Mouse (Mus musculus) heart, postnatal 14 days (tissue): ENCODE measurements around the gene Rrbp1. TPM values are rescaled to one million over a fixed set of nuclear protein-coding genes. Genes with fewer than 3 reads are reported as not detected.

Source experiments
- DNase-seq, 2 experiments: peaks; one replicate each; pipeline ENCODE4 v3.0.0; 2021 to 2022
- intact Hi-C: fragments of 180-260 bp; cut with DNase I; formaldehyde crosslinking; loops from one replicate; pipeline ENCODE4 v1.15.1; 2025
- total RNA-seq, 2 experiments: library from RNA; stranded (reverse); gene quantifications; 2 replicates each; pipeline ENCODE4 v1.2.3; 2021

Gene Rrbp1
- total RNA-seq, 2 experiments from 2014 or later = 117 to 125 TPM

DNA sequence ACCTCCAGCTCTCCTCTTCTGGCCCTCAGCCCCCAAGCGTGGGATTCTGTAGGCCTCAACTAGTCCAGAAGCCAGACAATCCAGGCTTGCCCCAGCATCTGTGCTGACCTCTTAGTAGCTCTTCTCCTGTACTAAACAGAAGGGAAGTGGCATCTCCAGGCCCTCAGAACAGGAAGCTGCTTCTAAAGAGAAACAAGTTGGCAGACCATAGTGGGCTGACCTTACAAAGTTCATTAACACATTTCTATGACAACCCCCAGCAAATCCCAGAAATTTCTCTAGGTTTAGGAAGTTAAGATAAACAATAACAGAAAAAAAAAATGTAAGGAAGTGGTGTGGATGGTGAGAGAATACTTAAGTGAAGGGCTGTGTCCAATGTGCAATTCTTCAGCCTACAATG is 2.0 kb downstream of the Rrbp1 start:
- intact Hi-C loops = loop anchor here (2.0 to 5.0 kb wide), 2 partner anchors 142 to 208 kb away; no protein-coding TSS in a partner anchor
- DNase-seq = no peak

DNA sequence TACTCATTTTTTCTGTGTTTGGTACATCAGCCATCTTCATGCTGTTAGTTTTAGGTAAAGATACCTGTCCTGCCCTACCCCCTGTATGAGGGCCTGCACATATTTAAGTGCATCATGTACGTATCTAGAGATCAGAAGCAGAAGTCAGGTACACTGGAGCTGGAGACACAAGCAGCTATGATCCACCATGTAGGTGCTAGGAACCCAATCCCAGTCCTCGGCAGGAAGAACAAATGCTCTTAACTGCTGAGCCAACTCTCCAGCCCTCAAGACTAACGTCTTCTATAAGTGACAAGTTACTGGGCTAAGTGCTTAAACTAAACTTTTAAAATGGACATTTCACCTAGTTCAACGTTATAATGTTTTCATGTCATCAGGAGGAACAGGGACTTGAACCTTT is 3.9 kb downstream of the Rrbp1 start:
- DNase-seq = no peak
- intact Hi-C loops = loop anchor here (5.0 kb wide), 1 partner anchor 140 kb away; no protein-coding TSS in a partner anchor

GRCm38 (mm10) chr2:144006686-144007085 is 4.4 kb downstream of the Rrbp1 start:
- no peak for DNase-seq
- intact Hi-C loops = loop anchor here (5.0 kb wide), 1 partner anchor 139 kb away; no protein-coding TSS in a partner anchor

GRCm38 (mm10) chr2:144005166-144005955 is 5.7 kb downstream of the Rrbp1 start:
- intact Hi-C loops = loop anchor here (2.0 to 5.0 kb wide), 2 partner anchors 91 to 138 kb away; partner anchors contain the start of gene Dstn
- DNase-seq = peak; percentile 39 to 58

- DNase-seq = peak; percentile 39 to 60
- intact Hi-C loops = loop anchor here (5.0 kb wide), 1 partner anchor 269 kb away; the partner anchor contains the start of genes Mgme1 and Snx5
These were observed 7.5 kb downstream of the Rrbp1 start for GRCm38 (mm10) chr2:144003544-144003943.

DNA sequence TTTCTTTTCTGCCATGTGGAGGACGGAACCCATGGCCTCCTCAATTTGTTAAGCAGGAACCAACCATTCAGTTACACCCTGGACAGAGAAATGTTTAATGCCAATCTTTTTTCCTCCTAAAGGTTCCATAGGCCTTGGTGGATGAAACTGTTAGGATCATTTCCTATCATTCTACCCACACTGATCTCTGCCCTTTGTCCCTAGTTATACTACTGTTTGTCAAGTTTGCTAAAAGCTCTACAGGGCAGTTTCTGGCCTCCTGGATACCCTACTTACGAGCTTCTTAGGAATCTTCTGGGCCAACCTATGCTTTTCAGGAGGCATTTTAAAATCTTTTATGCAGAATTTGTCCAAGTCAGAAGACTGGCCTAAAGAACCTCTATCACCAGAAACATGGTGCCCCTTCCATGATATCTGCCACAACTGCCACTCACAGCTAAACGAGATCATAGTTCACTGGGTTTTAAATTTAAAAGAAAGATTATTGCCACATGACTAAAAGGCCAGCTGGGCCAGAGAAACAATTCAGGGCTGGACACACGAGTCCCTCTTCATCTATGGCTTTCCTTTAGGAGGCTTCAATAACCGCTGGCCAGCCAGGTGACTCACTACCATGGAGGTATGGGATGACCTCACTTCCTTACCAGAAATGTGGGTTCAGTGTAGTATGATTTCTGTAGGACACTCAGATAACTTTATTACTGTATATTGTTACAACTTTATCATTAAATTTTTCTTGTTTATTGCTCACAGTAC is 8.7 kb downstream of the Rrbp1 start:
- DNase-seq = no peak
- intact Hi-C loops = loop anchor here (5.0 kb wide), 1 partner anchor 270 kb away; the partner anchor contains the start of genes Mgme1 and Snx5

GRCm38 (mm10) chr2:143992977-143993376 is 18.1 kb downstream of the Rrbp1 start:
- DNase-seq = no peak
- intact Hi-C loops = no loop called here

DNA sequence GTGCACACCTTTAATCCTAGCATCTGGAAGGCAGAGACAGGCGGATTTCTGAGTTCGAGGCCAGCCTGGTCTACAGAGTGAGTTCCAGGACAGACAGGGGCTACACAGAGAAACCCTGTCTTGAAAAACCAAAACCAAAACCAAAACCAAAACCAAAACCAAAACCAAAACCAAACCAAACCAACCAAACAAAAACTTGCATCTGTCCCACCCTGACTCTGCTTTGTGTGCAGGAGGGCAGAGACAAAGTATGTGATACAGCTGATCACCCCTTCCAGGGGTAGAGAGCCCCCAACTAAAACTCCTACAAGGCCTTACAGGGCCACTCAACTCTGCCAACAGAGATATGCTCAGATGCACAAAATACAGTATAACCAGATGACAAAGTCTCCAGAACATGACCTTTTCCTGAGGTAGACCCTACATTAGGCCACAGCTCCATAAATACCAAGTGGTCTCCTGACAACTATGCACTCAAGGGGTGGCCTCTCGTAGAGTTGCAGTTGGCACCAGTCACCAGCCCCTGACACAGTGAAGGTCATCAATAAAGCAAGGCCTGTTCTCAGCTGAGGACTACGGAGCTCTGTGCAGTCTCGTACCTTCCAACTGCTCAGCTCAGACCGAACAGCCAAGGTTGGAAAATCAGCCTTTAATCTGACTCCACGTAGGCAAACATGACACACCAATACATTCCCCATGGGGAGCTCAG is 18.9 kb downstream of the Rrbp1 start:
- intact Hi-C loops = no loop called here
- DNase-seq = no peak

GRCm38 (mm10) chr2:143990997-143991396 is 20.1 kb downstream of the Rrbp1 start:
- DNase-seq = peak in 1 of 2 experiments; percentile 33

DNA sequence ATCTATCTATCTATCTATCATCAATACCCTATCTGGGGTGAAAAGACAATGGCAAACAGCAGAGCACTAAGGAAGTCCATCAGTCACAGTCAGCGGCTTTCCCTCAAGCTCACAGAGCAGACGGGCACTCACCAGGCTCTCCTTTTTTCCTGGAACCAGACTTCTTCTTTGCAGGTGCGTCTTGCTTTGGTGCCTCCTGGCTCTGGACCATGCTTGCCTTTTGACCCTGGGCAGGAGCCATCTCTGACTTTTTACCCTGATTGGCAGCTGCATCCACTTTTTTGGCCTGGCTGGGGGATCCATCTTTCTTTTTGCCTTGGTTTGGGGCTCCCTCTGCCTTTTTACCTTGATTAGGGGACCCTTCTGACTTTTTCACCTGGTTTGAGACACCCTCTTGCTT is 23.0 kb downstream of the Rrbp1 start:
- intact Hi-C loops = no loop called here
- no peak for DNase-seq

More at GRCm38 (mm10) chr2:143990997-143991396, 20.1 kb downstream of the Rrbp1 start:
- intact Hi-C loops = no loop called here

DNA sequence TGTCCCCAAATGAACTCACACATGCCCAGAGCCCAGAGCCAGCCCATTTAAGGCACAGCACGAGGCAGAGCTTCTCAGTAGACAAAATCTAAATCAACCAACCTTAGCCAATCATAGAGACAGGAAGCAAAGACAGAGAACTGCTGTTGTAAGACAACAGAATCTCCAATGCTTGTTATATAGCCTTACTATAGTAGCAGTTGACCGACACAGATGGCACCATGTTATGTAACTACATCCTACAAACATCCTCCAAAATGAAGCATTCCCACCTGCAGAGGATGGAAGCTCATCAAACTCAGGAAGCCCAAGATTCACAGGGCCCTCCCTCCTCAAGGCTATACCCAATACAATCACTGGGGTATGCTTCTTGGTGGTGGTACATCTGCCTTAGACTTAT is 23.6 kb downstream of the Rrbp1 start:
- intact Hi-C loops = no loop called here
- DNase-seq = no peak

GRCm38 (mm10) chr2:143983482-143983881 is 27.6 kb downstream of the Rrbp1 start:
- DNase-seq = no peak
- intact Hi-C loops = no loop called here

- no peak for DNase-seq
- intact Hi-C loops = no loop called here
These were observed 28.2 kb downstream of the Rrbp1 start for GRCm38 (mm10) chr2:143982901-143983300.

DNA sequence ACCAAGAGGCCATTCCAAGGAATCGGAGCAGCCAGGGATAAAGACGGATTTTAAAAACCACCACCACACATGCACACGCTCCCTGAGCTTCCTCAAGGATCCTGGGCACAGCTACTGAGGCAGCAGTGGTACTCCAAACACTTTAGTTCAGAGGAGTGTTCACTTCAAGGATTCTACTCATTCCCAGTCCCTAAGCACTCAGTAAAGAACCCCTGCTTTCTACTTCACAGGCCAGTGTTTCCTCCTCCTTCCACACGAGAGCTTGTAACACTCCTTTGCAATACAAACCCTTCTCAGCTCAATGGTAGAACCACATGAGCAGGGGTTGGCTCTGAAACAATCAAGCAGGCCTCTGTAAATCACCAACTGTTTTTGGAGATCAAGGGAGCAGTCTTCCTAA is 28.9 kb downstream of the Rrbp1 start:
- DNase-seq = no peak
- intact Hi-C loops = no loop called here

GRCm38 (mm10) chr2:143980781-143981398 is 30.2 kb downstream of the Rrbp1 start:
- intact Hi-C loops = loop anchor here (2.0 kb wide), 2 partner anchors 114 to 142 kb away; no protein-coding TSS in a partner anchor
- peak; percentile 66 to 80 for DNase-seq

GRCm38 (mm10) chr2:143978444-143979147 is 32.5 kb downstream of the Rrbp1 start:
- no peak for DNase-seq
- intact Hi-C loops = no loop called here

DNA sequence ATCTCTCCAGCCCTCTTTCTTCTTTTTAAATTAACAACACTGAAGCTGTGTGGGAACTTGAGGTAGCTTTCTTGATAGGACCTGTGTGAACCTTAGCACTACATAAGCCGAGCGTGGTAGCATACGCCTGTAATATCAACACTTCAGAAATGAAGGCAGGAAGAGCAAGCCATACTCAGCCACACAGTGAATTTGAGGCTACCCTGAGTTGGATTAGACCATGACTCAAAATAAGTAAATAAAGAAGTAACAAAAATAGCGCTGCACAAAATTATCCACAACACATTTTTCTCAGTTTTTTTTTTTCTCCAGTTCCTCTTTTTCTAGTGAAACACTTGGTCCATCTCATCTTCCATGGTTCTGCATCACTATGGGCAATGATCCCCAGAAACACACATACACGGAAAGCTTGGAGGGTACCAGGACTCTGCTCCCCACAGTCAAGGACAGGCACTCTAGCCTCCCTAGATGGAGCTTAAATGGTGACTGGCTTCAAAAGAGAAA is 35.9 kb downstream of the Rrbp1 start:
- no peak for DNase-seq
- intact Hi-C loops = no loop called here

GRCm38 (mm10) chr2:143973161-143973560 is 37.9 kb downstream of the Rrbp1 start:
- intact Hi-C loops = no loop called here
- no peak for DNase-seq

DNA sequence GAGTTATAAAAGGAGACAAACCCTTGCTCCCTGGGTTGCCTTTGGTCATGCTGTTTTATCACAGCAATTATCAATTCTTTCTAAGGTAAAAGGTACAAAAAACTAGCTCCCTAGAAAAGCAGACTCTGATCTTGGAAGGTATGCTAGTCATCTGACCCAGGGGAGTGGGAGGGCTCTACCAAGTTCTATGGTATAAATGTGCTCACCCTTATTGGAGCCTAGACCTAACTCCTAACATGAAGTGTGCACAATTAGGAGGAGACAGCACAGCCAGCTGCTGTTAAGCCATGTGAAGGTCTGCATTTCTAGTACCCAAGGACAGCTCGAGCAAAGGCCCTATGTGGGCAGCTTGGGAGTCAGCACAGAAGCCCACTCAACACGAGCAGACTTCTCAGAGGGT is 39.2 kb downstream of the Rrbp1 start:
- no peak for DNase-seq
- intact Hi-C loops = no loop called here
